Mouse (Mus musculus) liver, embryonic 12.5 days (tissue): ENCODE results near the gene Smg9. TPM values are rescaled to one million over a fixed set of nuclear protein-coding genes. Genes with fewer than 3 reads are reported as not detected.
"Not testable (repeated sequence)": the region's sequence is repeated elsewhere in the genome, so short reads cannot be mapped to it uniquely, and the experiment has no call there.

Experiments
- ATAC-seq: fragments of 200-750 bp; cut with Nextera tagmentation; 2 replicates; pipeline ENCODE4 v1.8.0; 2017; ENCODE audit warnings: moderate number of reproducible peaks, mild to moderate bottlenecking, moderate library complexity
- H3K27ac ChIP-seq: fragments of 300-500 bp; sonication (generic); 2 replicates; pipeline ENCODE4 v1.5.1; 2016; ENCODE audit warnings: mild to moderate bottlenecking
- H3K27me3 ChIP-seq: fragments of 300-500 bp; sonication (generic); replicated peaks from 2 replicates; pipeline ENCODE4 v1.6.1; 2016; ENCODE audit warnings: mild to moderate bottlenecking, moderate library complexity
- H3K36me3 ChIP-seq: fragments of 300-500 bp; sonication (generic); 2 replicates; pipeline ENCODE4 v1.6.1; 2016; ENCODE audit warnings: mild to moderate bottlenecking, moderate library complexity
- H3K4me1 ChIP-seq: fragments of 300-500 bp; sonication (generic); 2 replicates; pipeline ENCODE4 v1.6.1; 2016
- H3K4me2 ChIP-seq: fragments of 300-500 bp; sonication (generic); 2 replicates; pipeline ENCODE4 v1.6.1; 2016; ENCODE audit warnings: mild to moderate bottlenecking, moderate library complexity
- H3K4me3 ChIP-seq: fragments of 300-500 bp; sonication (generic); 2 replicates; pipeline ENCODE4 v1.5.1; 2016; ENCODE audit warnings: mild to moderate bottlenecking, moderate library complexity
- H3K9ac ChIP-seq: fragments of 300-500 bp; sonication (generic); 2 replicates; pipeline ENCODE4 v1.6.1; 2016; ENCODE audit warnings: mild to moderate bottlenecking, moderate library complexity
- H3K9me3 ChIP-seq: fragments of 300-500 bp; sonication (generic); replicated peaks from 2 replicates; pipeline ENCODE4 v1.6.1; 2016; ENCODE audit warnings: mild to moderate bottlenecking, moderate library complexity
- WGBS: fragments of 180-500 bp; shearing (Covaris S2); methylation state at CpG from one replicate; pipeline ENCODE4 v1.1.7; 2016; ENCODE audit not compliant: insufficient replicate concordance; 5-methylcytosine and 5-hydroxymethylcytosine counted together
- polyA plus RNA-seq: library from polyadenylated mRNA; unstranded; fragments of >200 nt; fragmentation: Nextera tagmentation; extraction: Ambion mirVana; gene quantifications from 2 replicates; pipeline ENCODE4 v1.2.1, GENCODE M21; 2016

Smg9 gene
- polyA plus RNA-seq, 1 experiment from 2014 or later, result 22.9 TPM

GRCm38 (mm10) chr7:24394475-24395161 is 4.8 kb upstream of the Smg9 start:
- Histone ChIP-seq H3K4me2 (peak overlapping the region; percentile 62), H3K27ac (peak overlapping the region; percentile 99)
- WGBS, result 21% methylated on average over 15 of the region's 15 CpGs

GRCm38 (mm10) chr7:24396832-24397231 is 2.6 kb upstream of the Smg9 start:
- Histone ChIP-seq H3K9ac (peak overlapping the region; percentile 65), H3K36me3 (peaks cover 12% of the 10 kb centered on the region), H3K27ac (peak overlapping the region; percentile 99), H3K4me1 (peaks cover 85% of the 10 kb centered on the region), H3K4me3 (peak overlapping the region; percentile 24), H3K27me3 (no peaks in the 10 kb centered on the region), H3K9me3 (no peaks in the 10 kb centered on the region), H3K4me2 (peak overlapping the region; percentile 82)
- WGBS, result 35% methylated on average over 11 of the region's 11 CpGs
- peak; percentile 35 for ATAC-seq

More at GRCm38 (mm10) chr7:24394475-24395161, 4.8 kb upstream of the Smg9 start:
- no peaks in the 10 kb centered on the region for H3K36me3 ChIP-seq
- no peaks in the 10 kb centered on the region for H3K27me3 ChIP-seq
- H3K9ac ChIP-seq, result peak overlapping the region; percentile 64
- H3K4me1 ChIP-seq, result peaks cover 88% of the 10 kb centered on the region
- peak; percentile 54 for ATAC-seq
- no peaks in the 10 kb centered on the region for H3K9me3 ChIP-seq
- peak overlapping the region; percentile 11; the same call in 1 of the 2 replicates for H3K4me3 ChIP-seq

DNA sequence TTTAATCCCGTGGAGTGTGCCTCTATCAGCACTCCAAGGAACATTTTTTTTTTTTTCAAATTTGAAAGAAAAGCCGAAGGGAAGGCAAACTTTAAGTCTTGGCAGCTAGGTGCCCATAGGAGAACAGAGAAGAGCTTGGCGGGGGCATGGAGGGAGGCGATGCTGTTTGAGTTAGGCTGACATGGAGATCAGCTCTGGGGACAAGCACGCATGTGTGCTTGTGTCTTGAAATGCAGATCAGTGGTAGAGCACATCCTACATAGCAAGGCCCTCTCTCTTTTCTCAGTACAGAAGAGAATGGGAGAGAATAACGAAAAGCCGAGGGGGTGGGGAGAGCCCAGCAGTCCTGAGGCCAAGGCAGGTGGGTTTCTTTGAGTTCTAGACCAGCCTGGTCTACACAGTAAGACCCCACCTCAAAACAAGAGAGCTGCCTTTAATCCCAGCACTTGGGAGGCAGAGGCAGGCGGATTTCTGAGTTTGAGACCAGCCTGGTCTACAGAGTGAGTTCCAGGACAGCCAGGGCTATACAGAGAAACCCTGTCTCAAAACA is 980 bp upstream of the Smg9 start:
- ATAC-seq, result no peak
- peak overlapping the region; percentile 99 for H3K27ac ChIP-seq
- peak overlapping the region; percentile 82 for H3K4me2 ChIP-seq
- H3K4me1 ChIP-seq, result peaks cover 83% of the 10 kb centered on the region
- WGBS, result 72% methylated on average over 8 of the region's 8 CpGs
- peak overlapping the region; percentile 82 for H3K9ac ChIP-seq
- H3K9me3 ChIP-seq, result no peaks in the 10 kb centered on the region
- H3K4me3 ChIP-seq, result peak overlapping the region; percentile 72
- H3K27me3 ChIP-seq, result no peaks in the 10 kb centered on the region
- H3K36me3 ChIP-seq, result peaks cover 28% of the 10 kb centered on the region

DNA sequence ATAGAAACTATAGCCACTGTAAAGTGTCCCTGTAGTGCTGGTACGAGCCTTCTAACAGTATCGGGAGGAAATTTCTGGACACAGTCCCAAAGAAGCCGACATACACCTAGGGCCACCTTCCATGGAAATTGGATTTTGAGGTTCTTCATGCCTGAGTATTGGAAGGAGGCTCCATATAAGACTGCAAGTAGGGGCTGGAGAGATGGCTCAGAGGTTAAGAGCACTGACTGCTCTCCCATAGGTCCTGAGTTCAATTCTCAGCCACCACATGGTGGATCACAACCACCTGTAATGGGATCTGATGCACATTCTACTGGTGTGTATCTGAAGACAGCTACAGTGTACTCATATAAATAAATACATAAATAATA is 648 bp downstream of the Smg9 start:
- Histone ChIP-seq H3K4me3 (peak overlapping the region; percentile 72), H3K36me3 (peaks cover 44% of the 10 kb centered on the region), H3K9ac (peak overlapping the region; percentile 82), H3K27ac (peak overlapping the region; percentile 99), H3K9me3 (no peaks in the 10 kb centered on the region), H3K27me3 (no peaks in the 10 kb centered on the region), H3K4me2 (peak overlapping the region; percentile 82), H3K4me1 (peaks cover 80% of the 10 kb centered on the region)
- 6% methylated on average over 3 of the region's 3 CpGs for WGBS
- ATAC-seq, result no peak

DNA sequence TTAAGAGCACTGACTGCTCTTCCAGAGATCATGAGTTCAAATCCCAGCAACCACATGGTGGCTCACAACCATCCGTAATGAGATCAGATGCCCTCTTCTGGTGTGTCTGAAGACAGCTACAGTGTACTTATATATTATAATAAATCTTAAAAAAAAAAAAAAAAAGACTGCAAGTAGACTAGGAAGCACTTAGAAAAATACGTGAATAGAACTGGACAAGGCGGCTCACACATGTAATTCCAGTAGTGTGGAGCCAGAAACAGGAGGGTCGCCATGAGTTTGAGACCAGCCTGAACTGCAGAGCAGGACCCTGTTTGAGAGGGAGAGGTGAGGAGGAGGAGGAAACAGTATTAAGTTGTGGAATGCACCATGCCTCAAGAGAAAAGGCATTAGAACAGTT is 1.1 kb downstream of the Smg9 start:
- peak overlapping the region; percentile 99 for H3K27ac ChIP-seq
- not testable (repeated sequence) for ATAC-seq, H3K27me3 ChIP-seq, H3K9me3 ChIP-seq
- H3K4me1 ChIP-seq, result peaks cover 75% of the 10 kb centered on the region
- 73% methylated on average over 4 of the region's 4 CpGs for WGBS
- peak overlapping the region; percentile 82 for H3K9ac ChIP-seq
- H3K4me2 ChIP-seq, result peak overlapping the region; percentile 82
- H3K4me3 ChIP-seq, result peak overlapping the region; percentile 72
- peaks cover 49% of the 10 kb centered on the region for H3K36me3 ChIP-seq

DNA sequence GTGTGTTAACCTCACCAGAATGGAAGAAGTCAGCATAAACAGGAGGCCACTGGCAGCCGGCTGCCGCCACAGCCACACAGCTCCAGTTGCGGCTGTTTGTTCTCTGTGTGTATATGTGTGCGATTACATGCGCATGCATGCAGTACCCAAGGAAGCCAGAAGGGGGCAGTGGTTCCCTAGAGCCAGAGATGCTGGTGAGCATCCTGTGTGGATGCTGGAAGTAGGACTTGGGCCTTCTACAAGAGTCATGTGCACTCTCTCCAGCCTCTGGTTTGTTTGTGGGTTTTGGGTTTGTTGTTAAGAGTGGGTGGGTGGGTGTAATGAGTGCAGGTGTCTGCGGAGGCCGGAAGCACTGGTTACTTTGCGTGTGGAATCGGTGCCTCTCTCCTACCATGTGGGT is 3.4 kb downstream of the Smg9 start:
- H3K4me3 ChIP-seq, result no peak overlapping the region
- H3K4me2 ChIP-seq, result no peak overlapping the region
- peaks cover 70% of the 10 kb centered on the region for H3K36me3 ChIP-seq
- H3K9ac ChIP-seq, result no peak overlapping the region
- H3K27me3 ChIP-seq, result no peaks in the 10 kb centered on the region
- no peak overlapping the region for H3K27ac ChIP-seq
- no peaks in the 10 kb centered on the region for H3K9me3 ChIP-seq
- 95% methylated on average over 9 of the region's 9 CpGs for WGBS
- no peak for ATAC-seq
- peaks cover 68% of the 10 kb centered on the region for H3K4me1 ChIP-seq

GRCm38 (mm10) chr7:24405649-24406048 is 6.2 kb downstream of the Smg9 start:
- H3K9ac ChIP-seq, result no peak overlapping the region
- H3K27me3 ChIP-seq, result no peaks in the 10 kb centered on the region
- H3K9me3 ChIP-seq, result no peaks in the 10 kb centered on the region
- H3K4me1 ChIP-seq, result peaks cover 50% of the 10 kb centered on the region
- no peak overlapping the region for H3K4me2 ChIP-seq
- no peak overlapping the region for H3K4me3 ChIP-seq
- H3K36me3 ChIP-seq, result peaks cover 90% of the 10 kb centered on the region
- ATAC-seq, result no peak
- WGBS, result 94% methylated on average over 13 of the region's 13 CpGs
- no peak overlapping the region for H3K27ac ChIP-seq

DNA sequence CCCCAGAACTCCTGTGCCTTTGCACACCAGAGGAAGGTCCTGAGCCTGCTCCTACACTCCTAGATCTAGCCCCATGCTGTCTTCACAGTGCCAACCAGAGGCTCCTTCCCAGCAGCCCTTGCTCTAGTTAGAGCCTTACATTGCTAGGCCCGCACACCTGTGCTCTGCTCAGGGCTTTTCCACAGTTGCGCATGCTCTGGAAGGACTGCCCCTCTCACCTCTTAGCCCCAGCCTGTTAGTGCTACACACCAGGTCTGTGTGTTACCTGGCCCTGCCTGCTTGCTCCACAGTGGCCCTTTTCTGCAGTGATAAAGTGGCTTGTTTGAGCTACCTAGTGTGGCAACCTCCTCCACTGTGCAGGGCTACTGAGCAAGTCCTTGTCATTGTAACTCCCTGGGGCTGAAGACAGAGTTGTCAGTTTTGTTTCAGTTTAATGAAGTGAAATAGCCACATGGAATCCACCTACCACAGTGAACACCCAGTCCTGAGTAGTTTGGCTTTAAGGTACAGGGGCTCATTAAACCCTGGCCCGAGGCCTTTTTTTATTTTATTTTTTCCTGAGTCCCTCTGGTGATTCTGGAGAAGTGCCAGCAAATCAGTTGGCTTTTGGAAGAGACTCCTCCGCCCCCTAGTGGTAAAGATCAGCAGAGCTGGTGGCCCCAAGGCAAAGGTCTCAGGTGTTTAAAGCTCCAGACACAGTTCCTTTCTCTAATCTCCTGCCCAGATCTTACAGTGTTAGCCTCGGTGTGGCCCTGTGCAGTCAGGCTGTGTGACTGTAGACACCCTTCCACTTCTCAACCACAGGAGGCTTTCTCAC is 7.3 kb downstream of the Smg9 start:
- WGBS, result 41% methylated on average over 5 of the region's 5 CpGs
- Histone ChIP-seq H3K36me3 (peaks cover 81% of the 10 kb centered on the region), H3K9me3 (no peaks in the 10 kb centered on the region), H3K4me3 (no peak overlapping the region), H3K4me2 (no peak overlapping the region), H3K9ac (peak overlapping the region; percentile 36; the same call in 1 of the 2 replicates), H3K27ac (peak overlapping the region; percentile 71), H3K4me1 (peaks cover 39% of the 10 kb centered on the region), H3K27me3 (no peaks in the 10 kb centered on the region)
- peak; percentile 42 for ATAC-seq

GRCm38 (mm10) chr7:24408186-24408585 is 8.8 kb downstream of the Smg9 start:
- Histone ChIP-seq H3K4me1 (peaks cover 32% of the 10 kb centered on the region), H3K27me3 (no peaks in the 10 kb centered on the region), H3K9me3 (0 out of 2 replicates have a peak, but pooled peaks cover 4% of the 10 kb centered on the region), H3K27ac (no peak overlapping the region), H3K4me3 (no peak overlapping the region), H3K4me2 (no peak overlapping the region), H3K36me3 (peaks cover 78% of the 10 kb centered on the region), H3K9ac (no peak overlapping the region)
- 90% methylated on average over 9 of the region's 9 CpGs for WGBS
- ATAC-seq, result no peak

DNA sequence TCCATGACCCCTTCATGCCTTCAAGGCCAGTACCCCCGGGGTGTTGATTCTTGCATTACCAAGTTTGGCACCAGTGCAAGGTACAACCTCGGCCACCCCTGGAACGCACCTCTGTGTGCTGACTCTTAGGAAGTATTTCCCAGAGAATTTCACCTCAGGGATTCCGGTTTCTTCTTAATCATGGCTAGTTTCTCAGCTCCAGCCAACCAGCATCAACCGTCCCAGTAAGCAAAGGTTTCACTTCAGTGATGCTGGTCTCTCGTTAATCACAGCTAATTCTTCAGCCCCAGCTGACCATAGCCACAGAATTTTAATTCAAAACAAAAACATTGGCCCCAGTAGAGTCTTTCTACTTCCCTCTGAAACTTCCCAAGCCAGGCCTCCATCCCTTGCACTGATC is 10.7 kb downstream of the Smg9 start:
- H3K27ac ChIP-seq, result no peak overlapping the region
- H3K4me1 ChIP-seq, result peaks cover 18% of the 10 kb centered on the region
- no peak overlapping the region for H3K4me3 ChIP-seq
- H3K4me2 ChIP-seq, result no peak overlapping the region
- ATAC-seq, result no peak
- no peaks in the 10 kb centered on the region for H3K27me3 ChIP-seq
- H3K9me3 ChIP-seq, result 0 out of 2 replicates have a peak, but pooled peaks cover 4% of the 10 kb centered on the region
- peaks cover 67% of the 10 kb centered on the region for H3K36me3 ChIP-seq
- 85% methylated on average over 6 of the region's 6 CpGs for WGBS
- no peak overlapping the region for H3K9ac ChIP-seq

DNA sequence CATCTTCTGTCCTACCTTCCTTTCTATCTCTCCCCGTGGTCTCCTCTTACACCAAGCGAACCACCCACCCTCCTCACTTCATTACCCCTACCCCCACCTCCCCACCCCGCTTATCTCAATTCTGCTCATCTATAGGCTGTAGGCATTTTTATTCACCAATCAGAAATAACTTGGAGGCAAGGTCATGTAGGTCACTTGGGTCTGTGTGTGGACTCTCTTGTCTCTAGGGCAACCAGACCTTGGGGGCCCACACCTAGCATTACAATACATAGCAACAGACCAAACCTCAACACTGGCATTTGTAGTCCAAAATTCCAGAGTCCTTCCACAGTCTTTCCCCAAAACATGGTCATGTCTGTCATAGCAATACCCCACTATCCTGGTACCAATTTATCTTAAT is 11.4 kb downstream of the Smg9 start:
- Histone ChIP-seq H3K9me3 (0 out of 2 replicates have a peak, but pooled peaks cover 4% of the 10 kb centered on the region), H3K4me2 (no peak overlapping the region), H3K27ac (no peak overlapping the region), H3K36me3 (peaks cover 66% of the 10 kb centered on the region), H3K9ac (no peak overlapping the region), H3K27me3 (no peaks in the 10 kb centered on the region), H3K4me1 (peaks cover 20% of the 10 kb centered on the region), H3K4me3 (no peak overlapping the region)
- no peak for ATAC-seq
- WGBS, result 70% methylated on average over 3 of the region's 3 CpGs

DNA sequence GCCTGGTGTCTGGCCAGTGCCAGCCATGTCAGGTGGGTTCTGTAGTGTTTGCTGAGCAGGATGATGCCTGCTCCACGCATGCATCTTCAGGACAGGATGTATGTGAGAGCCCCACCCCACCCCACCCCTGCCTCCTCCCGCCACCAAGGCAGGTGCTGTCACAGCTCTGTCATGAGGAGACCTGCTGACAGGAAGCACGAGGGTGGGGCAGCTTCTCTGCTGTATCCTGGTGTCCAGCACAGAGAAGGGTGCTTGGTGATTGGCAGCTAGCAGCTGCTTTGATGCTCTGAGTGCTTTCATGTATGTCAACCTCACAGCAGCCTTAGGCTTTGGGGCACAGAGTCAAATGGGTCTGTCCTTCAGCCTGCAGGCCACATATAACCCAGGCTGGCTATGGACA is 14.2 kb downstream of the Smg9 start:
- ATAC-seq, result no peak
- Histone ChIP-seq H3K36me3 (peaks cover 60% of the 10 kb centered on the region), H3K4me3 (no peak overlapping the region), H3K27ac (no peak overlapping the region), H3K9me3 (0 out of 2 replicates have a peak, but pooled peaks cover 4% of the 10 kb centered on the region), H3K4me2 (no peak overlapping the region), H3K4me1 (peaks cover 5% of the 10 kb centered on the region; the same call in 1 of the 2 replicates), H3K27me3 (no peaks in the 10 kb centered on the region), H3K9ac (no peak overlapping the region)
- 45% methylated on average over 3 of the region's 3 CpGs for WGBS
